Mouse (Mus musculus): ENCODE measurements around the gene Gstm5.
A peak's percentile ranks its signal among the peaks of the same experiment; 100 is the strongest.
"Not testable (repeated sequence)": the region's sequence is repeated elsewhere in the genome, so short reads cannot be mapped to it uniquely, and the experiment has no call there.

Gene Gstm5

DNA sequence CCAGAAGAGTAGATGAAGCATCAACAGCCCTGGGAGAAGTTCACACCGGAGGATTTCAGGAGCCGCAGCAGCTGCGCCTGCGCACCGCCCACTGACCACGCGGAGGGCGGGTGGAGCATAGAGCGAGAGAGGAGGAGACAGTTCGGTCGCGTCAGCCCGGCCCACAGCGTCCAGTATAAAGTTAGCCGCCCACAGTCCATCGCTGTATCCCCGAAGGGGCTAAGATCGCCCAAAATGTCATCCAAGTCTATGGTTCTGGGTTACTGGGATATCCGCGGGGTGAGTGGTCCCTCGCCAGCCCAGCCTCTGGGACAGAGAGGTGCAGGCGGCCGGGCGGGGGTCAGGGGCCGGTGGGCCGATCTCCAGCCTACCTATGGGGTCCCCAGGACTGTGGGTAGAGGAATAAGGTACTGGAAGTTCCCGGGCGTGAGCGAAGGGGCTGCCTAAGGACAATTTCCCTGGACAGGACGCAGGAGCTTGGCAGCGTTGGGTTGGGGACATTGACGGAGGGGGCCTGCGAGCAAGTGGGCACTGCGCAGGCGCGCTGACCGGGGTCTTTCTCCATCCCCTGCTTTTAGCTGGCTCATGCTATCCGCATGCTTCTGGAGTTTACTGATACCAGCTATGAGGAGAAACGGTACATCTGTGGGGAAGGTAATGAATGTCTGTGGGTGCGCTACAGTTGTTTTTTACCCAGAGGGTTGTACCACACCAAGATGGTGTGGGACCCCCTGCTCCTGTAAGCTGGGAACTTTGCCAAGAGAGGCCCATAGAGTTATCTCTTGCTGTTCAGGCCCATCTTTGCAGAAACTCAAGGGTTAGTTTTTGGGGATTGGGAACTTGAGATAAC is at the start of gene Gstm5:
Gene Gstm5, plus strand, starts transcription at position 102 of the 850 bp plus-strand sequence.
- peak; percentile 78 to 83 for DNase-seq

GRCm38 (mm10) chr3:107846175-107846574 is 49.4 kb upstream of the Gstm5 start:
- no peak for DNase-seq

- DNase-seq, result no peak
Measured at GRCm38 (mm10) chr3:107846835-107847234, 48.8 kb upstream of the Gstm5 start.

DNA sequence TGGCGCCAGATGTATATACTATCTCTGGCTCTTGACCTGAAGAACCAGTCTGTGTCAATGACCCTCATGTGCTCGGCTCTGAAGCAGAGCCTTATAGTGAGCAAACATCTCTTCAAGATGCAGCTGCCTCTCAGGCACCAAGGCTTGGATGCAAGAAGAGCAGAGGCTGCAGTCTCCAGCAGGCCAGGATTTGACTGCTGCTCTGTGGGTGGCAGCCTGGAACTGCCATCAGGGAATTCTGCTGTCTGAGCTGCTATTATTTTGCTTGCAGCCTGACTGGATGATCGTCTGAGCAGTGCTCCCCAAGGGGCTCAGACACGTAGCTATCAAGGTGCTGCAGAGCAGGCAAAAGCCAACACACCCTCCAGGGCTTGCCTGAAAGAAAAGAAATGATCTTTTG is 47.5 kb upstream of the Gstm5 start:
- DNase-seq, result no peak

DNA sequence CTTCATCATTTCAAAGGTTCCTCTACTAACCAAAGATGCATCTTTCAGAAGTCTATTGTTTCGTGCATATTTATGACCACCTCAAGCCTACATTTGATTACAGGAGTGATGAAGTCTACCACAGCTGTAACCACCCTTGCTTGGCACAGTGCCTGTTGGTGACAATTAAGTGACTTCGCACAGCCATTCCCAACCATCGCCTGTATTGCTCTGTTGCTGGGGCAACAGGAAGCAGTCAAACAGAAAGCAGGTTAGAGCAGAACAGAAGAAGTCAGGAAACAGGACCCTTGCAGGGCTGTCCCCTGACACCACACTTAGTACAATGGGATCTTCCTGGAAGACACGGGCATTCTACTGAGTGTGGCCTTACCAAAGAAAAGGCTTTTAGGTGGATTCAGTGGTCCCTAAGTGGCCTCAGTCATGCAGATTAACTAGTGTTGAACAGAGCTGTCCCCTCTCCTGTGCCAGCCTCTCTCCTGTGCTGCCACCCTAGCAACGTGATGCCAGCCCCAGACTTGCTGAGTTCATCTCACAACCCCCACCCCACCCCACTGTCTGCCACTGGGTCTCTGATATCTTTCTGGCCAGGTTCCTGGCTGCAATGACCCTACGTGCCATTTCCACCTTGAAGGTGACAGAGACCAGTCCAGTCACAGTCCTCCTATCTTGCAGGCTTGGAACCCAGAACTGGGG is 46.5 kb upstream of the Gstm5 start:
- DNase-seq, result no peak

DNA sequence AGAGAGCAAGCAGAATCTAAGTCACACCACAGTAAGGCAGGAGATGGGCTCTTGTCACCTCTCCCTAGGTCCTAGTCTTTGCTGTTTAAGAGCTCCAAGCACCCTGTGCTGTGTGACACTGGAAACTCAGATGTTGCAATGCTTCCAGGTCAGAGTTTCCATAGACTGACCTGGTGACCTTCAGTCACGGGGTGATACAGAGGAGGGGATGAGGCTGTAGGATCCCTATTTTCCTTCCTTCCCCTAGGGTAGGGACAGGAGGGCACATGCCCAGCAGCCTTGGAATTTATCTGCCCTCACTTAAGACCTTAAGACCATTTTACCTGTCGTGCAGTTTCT is 46.0 kb upstream of the Gstm5 start:
- DNase-seq, result no peak

DNA sequence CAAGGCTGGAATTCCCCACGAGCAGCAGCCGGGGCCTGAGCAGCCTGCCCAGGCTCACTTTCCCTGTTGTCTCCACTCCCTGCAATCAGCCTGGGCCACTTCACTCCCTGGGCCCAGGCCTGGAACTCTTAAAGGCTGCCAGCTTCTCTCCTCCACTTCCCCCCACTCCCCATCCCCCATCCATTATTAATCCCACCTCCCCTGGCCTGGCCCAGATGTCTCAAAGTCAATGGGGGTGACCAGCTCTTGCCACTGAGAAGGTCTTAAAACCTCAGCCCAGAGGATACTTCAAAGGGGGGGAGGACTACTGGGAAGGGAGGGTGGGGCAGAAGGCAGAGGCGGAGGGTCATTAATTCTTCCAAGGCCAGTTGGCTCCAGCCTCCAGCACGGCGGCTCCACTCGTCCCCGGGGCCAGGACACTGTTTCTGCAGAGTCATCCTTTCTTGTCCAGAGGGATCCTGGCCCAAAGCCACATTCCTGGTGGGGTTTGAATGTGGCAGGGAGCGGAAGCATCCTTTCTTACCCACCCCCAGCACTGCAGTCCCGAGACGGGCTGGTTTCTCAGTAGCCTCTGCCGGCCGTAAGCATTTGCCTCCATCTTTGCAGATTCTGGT is 45.1 kb upstream of the Gstm5 start:
- DNase-seq, result peak; percentile 59 to 64

DNA sequence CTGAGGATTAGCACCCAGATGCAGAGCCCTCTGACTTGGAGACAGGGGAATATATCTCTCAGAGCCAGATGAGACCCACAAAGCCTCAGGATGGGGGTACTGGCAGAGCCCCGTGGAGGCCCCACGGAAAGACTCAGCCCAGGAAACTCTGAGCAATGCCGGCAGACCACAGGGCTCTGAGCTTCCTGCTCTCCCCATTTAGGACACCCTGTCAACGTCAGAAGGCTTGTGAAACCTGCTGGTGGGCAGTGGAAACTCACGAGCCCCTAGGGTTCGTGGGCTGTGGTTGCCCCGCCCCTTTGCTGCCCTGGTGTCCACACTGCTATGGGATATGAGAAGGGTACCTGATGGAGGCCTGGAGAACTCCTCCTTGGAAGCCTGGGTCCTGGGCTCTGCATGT is 42.8 kb upstream of the Gstm5 start:
- no peak for DNase-seq

DNA sequence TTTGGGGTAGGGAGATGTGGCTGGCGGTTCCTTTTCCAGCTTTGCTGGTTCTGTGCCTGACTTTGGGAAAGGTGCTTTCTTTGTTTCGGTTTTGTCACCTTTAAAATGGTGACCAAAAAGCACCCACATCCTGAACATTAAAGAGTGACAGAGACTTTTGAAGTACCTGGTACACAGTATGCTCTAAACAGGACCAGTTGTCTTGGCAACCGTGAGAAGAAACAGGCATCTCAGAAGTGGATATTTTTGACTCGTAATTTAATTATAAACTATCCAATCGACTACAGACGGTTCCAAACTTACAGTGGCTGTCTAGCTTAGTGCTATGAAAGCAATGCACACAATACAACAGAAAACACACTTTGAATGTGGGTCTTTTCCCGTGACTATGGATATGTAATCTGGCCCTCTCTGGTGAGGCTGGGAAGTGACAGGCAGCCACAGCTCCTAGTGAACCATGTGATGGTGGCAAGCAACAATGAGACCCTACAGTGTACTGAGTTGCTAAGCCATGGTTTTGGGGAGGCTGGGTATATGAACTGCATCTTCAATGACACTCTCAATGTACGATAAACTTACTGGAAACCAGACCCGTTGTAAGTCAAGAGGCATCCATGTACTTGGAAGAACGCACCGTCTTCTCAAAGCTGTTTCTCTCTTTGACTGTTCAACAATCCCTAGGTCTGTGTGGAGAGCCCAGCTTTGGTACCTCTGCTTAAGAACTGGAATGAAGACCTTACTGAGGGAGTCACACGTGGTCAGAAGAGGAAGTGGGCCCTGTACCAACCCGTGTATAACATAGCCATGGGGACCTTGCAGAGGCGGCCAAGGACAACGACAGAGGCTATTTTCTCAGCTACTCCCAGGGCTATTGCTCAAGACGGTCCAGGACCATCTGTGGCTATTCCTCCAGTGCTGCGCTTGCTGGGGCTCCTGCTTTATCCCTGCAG is 42.1 kb upstream of the Gstm5 start:
- DNase-seq, result no peak

- DNase-seq, result no peak
Measured at GRCm38 (mm10) chr3:107855368-107855767, 40.3 kb upstream of the Gstm5 start.

DNA sequence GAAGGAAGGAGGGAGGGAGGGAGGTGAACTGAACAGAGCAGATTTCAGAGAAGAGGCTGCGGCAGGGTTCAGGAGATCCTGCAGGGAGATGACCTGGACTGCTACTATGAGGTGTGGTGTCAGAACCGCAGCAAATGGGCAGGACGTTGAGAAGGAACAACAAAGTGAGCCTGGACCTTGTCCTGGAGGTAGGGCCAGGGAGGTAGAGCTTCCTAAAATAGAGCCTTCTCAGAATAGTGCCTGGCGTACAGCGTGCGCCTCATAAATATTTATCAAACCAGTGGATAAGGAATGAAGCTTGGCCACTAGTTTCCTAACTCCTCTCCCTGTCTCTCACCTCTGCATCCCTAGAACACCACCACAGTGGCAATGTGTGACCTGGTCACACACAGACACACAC is 38.0 kb upstream of the Gstm5 start:
- no peak for DNase-seq

- DNase-seq, result not testable (repeated sequence)
Measured at GRCm38 (mm10) chr3:107861483-107861882, 34.1 kb upstream of the Gstm5 start.

DNA sequence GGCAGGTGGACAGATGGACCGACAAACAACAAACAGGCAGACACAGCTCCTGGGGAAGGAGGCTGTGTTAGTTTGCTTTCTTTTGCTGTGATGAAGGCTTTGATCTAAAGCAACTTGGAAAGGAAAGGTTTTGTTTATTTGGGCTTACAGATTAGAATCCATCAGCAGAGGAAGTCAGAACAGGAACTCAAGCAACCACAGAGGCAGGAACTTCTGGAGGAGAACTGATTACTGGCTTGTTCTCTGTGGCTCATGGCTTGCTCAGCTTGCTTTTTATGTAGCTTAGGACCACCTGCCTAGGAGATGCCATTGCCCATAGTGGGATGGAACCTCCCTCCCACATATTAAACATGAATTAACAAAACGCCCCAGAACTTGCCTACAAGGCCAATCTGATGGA is 33.1 kb upstream of the Gstm5 start:
- no peak for DNase-seq

GRCm38 (mm10) chr3:107863471-107863870 is 32.1 kb upstream of the Gstm5 start:
- DNase-seq, result no peak

DNA sequence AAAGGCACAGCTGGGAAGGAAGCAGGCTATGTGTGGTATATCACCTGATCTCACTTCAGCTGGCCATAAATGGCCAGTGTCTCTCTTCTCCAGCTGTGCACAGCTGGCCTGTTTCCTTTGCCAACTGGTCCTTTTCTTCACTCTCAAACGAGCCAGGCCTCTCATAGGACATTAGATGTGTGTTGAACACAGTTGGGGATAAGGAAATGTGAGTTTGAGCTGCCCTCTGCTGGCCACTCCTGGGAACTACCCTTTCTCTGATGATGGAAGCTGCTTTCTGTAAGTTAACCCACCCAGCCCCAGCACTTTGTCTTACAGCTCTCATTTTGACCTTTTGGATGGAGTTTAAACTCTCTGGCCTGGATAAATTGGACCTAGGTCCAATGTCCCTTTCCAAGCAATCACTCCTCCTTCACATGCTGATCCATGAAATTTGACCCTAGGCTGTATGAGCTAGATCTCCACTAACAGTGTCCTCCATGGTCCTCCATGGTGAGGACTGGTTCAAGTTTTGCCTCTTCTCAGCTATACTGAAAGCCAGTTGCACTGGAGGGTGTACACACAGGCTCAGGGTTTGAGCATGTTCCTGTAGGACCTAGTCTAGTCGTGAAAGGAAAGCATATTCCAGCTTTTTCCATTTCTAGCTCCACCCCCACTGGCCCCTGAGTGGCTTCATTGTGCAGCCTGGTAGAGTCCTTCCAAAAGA is 31.6 kb upstream of the Gstm5 start:
- peak; percentile 89 to 90 for DNase-seq

DNA sequence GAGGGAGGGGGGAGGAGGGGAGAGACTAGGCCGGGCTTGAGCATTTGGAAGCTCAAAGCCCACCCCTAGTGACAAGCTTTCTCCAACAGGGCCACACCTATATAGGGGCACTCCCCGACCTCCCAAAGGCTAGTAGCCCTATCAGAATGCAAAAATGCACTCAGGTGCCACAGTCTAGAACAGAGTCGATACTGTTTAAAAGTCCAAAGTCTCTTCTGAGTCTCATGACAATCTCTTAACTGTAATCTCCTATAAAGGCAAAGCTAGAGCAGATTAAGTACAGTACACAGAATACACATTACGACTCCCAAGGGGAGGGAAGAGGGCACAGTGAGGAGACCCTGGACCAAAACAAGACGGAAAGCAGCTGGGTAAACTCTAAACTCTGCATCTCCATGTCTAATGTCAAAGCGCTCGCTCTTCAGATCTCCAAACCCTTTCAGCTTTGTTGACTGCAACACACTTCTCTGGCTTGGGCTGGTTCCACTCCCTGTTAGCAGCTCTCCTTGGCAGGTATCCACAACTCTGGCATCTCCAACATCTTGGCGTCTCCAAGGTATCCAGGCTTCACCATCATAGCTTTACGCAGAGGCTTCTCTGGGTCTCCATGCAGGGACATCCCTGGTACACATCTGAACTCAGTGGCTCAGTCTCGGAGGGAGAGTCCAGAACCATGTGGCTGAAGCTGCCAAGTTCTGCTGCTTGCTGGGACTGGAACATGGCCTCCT is 30.1 kb upstream of the Gstm5 start:
- DNase-seq, result no peak

DNA sequence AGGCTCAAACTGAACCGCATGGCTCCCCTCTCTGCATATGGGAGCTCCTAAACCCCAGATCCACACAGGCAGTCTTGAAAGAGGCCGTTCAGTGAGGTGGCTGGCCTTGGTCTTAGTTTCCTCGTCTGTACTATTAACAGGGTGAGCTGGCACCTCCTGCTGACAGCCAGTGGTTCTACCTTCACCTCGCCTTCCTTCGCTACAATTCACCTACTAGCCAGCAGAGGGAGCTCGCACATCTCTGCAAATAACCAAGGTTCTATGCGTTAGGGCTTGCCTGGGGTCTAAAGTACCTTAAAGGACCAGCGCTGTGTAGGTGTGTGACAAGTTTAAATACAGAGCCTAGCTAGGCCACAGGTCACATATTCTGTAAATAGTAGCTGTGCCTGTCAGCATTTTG is 28.5 kb upstream of the Gstm5 start:
- DNase-seq, result peak; percentile 81 to 84

DNA sequence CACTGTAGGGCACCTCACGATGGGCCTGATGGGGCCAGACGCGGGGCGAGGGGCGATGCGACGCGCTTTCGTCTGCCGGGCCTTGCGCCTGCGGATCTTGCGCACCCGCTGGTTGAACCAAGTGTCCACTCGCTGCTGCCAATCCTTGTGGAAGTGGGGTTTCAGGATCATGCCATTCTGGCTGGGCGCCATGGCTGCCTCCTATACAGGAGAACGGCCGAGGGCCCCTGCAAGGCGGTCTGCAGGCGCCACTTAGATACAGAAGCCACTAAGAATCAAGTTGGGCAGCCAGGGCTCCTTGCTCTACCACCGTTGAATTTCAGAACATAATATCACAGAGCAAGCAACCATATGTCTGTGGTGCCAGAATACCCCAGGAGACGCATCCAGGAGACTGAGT is 27.2 kb upstream of the Gstm5 start:
- DNase-seq, result no peak

GRCm38 (mm10) chr3:107869097-107869496 is 26.5 kb upstream of the Gstm5 start:
- DNase-seq, result no peak

DNA sequence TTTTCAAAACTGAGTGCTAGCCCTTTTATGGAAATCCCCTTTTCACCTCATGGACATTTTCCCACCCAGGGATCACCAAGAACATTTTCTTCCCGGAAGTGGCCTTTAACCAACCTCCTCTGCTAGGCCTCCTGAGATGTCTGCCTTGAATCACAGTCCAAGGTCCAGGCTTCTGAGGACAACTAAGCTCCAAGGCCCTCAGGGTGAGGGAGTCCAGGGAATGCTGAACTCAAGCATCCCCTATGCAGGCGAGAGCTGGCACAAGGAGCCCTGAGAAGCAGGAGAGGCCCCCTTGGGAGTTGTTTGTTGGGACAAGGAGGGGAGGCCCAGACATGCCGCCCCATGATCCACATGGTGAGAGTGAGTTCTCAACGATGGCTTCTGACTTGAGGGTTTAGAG is 25.7 kb upstream of the Gstm5 start:
- no peak for DNase-seq

All from lung, adult 18-20 months (tissue).